Mouse (Mus musculus) gastrocnemius, postnatal 36 days (tissue): Measurements from ENCODE around the gene Wwc1. TPM values are rescaled to one million over a fixed set of nuclear protein-coding genes. Genes with fewer than 3 reads are reported as not detected.

Experiments used
- total RNA-seq, 2 experiments: library from RNA; stranded (reverse); gene quantifications; 2 replicates each; pipeline ENCODE4 v1.2.3; 2021

Gene Wwc1
- total RNA-seq, 2 experiments from 2014 or later = 0.31 TPM; not detected in 1

Other genes starting within 250 kb of the Wwc1 start
- 10 to 100 TPM; 17.1 to 19.0 TPM for gene Pank3, start 211.0 kb downstream of the Wwc1 start, total RNA-seq
- not detected for gene Fbll1, start 181.6 kb downstream of the Wwc1 start, total RNA-seq
- gene Rars, start 146.0 kb downstream of the Wwc1 start, total RNA-seq = 10 to 100 TPM; 39.3 to 42.6 TPM